Mouse (Mus musculus) cortical plate, adult 2 months (tissue): ENCODE results near the gene Kntc1.

Experiments
- CTCF ChIP-seq: fragments of 200-500 bp; IDR thresholded peaks from 2 replicates; pipeline ENCODE4 v1.5.1; 2011; ENCODE audit warnings: mild to moderate bottlenecking, control low read depth, low read length; ENCODE audit not compliant: insufficient read depth; ENCODE audit errors: extremely low read depth
- POLR2A ChIP-seq: fragments of 200-500 bp; IDR thresholded peaks from 2 replicates; pipeline ENCODE4 v1.6.1; 2011; ENCODE audit warnings: mild to moderate bottlenecking, low read length, control low read depth; ENCODE audit not compliant: insufficient read depth; ENCODE audit errors: extremely low read depth

GRCm38 (mm10) chr5:123837371-123837770 is 87.9 kb downstream of the Kntc1 start:
- TF ChIP-seq POLR2A: no peak
- TF ChIP-seq CTCF: no peak
